Mouse (Mus musculus) spleen, adult 12 weeks (tissue): ENCODE data around the gene Ccpg1os.

Experiments used
- DNase-seq: peaks from one replicate; pipeline ENCODE4 v3.0.0; 2022; ENCODE audit warnings: low spot score

Gene Ccpg1os

DNA sequence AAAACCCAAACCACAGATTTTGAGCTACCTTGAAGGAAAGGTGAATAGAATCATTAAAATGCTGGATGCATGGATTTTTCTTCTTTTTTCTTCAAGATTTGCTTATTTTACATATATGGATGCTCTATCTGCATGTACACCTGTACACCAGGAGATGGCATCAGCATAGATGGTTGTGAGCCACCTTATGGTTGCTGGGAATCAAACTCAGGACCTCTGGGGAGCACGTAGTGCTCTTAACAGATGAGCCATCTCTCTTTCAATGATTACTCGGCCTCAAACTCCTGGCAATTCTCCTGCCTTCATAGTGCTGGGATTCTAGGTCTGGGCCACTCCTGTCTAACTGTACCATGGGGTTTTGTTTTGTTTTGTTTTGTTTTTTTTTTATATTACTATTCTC, 2.1 kb downstream of the Ccpg1os start:
- no peak for DNase-seq

- no peak for DNase-seq
These were observed 9.9 kb downstream of the Ccpg1os start for GRCm38 (mm10) chr9:72975242-72975641.

GRCm38 (mm10) chr9:72974734-72975133, 10.4 kb downstream of the Ccpg1os start:
- DNase-seq: no peak

DNA sequence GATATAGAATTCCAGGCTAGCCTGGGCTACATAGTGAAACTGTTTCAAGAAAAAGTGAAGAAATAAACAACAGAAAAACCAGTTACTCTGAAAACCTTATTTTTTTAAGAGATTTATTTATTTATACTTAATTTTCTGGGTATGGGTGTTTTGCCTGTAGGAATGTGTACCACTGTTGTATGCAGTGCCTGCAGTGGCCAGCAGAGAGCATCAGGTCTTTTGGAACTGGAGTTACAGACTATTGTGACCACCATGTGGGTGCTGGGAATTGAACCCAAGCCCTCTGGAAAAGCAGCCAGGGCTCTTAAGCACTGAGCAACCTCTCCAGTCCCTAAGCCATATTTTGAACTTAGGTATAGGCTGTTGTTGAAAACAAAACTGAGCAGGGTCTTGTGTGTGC, 12.2 kb downstream of the Ccpg1os start:
- no peak for DNase-seq

GRCm38 (mm10) chr9:72972435-72972834, 12.7 kb downstream of the Ccpg1os start:
- DNase-seq: no peak

DNA sequence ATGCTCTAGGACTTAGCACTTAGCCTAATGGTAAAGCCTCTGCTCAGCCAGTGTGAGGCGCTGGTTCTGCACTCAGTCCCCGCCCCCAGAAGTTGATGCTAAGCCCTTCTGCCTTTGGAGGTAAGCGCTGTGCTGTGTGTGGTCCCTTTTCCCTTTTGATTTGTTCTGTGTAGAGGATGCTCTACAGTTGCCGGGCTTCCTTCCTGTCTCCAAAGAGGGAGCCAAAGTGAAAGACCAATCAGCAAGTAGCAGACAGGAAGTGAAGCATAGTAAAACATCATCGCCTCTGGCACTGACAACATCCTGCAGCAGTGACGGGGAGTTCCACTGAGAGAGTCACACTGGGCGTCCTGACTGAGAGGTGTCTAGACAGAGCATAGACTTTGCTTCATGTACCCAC, 15.3 kb downstream of the Ccpg1os start:
- DNase-seq: no peak

- DNase-seq: no peak
These were observed 16.7 kb downstream of the Ccpg1os start for GRCm38 (mm10) chr9:72968349-72969061.

- DNase-seq: no peak
These were observed 23.2 kb downstream of the Ccpg1os start for GRCm38 (mm10) chr9:72961959-72962358.

- DNase-seq: no peak
These were observed 23.8 kb downstream of the Ccpg1os start for GRCm38 (mm10) chr9:72961346-72961745.

GRCm38 (mm10) chr9:72958521-72959450, 26.4 kb downstream of the Ccpg1os start, which contains the start of the genes Dyx1c1 and Gm44503:
Dyx1c1 (plus strand) TSS chr9:72958785.
Gm44503 (plus strand) TSS chr9:72958852.
- DNase-seq: peak; percentile 55

DNA sequence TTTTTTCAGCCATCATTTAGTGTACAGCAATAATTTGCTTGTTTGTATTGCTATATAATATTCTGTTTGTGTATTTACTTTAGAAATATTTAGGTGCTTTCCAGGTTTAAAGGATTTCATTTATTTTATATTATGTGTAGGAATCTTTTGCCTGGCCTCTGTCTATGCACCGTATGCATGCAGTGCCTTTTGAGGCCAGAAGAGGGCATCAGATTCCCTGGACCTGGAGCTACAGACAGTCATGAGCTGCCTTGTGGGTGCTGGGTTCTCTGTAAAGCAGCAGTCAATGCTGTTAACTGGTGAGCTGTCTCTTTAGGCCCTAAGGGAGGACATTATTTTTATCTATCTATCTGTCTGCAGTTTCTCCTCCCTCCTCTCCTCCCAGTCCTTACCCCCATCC, 29.6 kb downstream of the Ccpg1os start:
- peak; percentile 23 for DNase-seq

DNA sequence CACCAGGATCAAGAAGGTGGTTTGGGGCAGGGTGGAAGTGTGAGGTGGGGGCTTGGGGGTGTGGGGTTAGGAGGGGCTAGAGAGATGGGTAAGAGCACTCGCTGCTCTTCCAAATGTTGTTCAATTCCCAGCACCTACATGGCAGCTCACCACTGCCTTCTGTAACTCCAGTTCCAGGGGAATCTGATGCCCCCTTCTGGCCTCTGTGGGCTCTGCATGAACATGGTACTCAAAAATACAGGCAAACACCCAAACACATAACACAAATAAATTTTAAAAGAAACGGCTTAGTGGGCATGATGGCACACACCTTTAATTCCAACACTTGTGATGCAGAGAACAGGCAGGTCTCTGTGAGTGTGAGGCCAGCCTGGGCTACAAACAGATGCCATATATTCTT, 30.4 kb downstream of the Ccpg1os start:
- no peak for DNase-seq

DNA sequence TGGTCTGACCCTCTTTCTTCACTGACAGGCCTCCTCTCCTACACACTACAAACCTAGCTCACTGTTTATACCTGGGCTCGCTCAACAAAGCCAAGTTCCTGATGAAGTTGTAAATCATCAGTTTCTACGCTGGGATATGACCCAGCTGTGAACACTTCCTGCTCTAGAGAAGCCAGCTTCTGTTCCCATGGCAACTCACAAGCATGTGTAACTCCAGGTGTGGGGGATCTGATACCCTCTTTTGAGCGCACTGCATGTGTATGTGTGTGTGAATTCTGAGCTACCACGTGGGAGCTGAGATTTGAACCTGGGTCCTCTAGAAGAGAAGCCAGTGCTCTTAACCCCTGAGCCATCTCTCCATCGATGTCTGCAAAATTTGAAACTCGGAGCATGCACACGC, 35.6 kb downstream of the Ccpg1os start:
- no peak for DNase-seq

DNA sequence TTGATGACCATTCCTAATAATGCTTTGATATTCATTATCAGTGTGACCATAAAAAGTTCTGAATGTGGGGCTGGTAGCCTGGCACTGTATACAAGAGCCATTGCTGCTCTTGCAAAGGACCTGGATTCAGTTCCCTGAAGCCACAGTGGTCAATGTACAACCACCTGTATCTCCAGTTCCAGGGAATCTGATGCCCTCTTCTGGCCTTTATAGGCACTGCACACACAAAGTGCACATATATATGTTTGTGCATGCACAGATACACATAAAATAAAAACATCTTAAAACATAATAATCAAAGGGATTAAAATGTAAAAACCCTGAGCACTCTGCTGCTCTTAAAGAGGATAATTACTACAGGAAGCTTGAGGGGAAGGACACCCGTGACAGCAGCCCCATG, 38.2 kb downstream of the Ccpg1os start:
- no peak for DNase-seq

- no peak for DNase-seq
These were observed 40.9 kb downstream of the Ccpg1os start for GRCm38 (mm10) chr9:72944286-72944685.

- no peak for DNase-seq
These were observed 41.8 kb downstream of the Ccpg1os start for GRCm38 (mm10) chr9:72943424-72943823.

DNA sequence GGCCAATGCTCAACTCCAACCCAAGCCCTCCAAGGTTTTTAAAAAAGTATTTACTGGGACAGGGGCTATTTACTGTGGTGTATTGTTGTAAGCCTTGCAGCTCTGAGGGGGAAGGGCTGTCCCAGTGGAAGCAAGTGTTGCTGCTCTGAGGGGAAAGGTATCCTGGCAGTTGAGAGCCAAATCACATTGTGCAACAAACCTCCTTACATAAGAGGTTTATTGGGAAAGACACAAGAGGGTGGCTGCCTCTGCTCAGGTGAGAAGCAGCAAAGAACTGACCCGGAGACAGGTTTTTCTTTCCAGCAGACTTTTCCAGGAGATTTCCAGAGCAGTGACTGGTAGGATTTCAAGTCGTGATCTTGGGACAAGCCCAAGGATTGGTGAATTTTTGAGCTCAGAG, 48.9 kb downstream of the Ccpg1os start:
- no peak for DNase-seq

DNA sequence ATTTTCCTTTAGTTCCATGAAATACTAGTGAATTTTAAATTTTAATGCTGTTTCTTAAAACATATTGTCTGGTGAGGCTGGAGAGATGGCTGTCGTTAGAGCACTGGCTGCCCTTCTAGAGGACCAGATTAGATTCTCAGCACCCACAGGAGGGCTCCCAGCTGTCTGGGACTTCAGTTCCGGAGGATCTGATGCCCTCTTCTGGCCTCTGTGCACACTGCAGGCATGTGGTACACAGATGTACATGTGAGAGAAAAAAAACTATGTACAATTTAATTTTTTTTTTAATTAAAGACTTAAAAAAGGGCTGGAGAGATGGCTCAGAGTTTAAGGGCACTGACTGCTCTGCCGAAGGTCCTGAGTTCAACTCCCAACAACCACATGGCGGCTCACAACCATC, 49.9 kb downstream of the Ccpg1os start:
- no peak for DNase-seq

DNA sequence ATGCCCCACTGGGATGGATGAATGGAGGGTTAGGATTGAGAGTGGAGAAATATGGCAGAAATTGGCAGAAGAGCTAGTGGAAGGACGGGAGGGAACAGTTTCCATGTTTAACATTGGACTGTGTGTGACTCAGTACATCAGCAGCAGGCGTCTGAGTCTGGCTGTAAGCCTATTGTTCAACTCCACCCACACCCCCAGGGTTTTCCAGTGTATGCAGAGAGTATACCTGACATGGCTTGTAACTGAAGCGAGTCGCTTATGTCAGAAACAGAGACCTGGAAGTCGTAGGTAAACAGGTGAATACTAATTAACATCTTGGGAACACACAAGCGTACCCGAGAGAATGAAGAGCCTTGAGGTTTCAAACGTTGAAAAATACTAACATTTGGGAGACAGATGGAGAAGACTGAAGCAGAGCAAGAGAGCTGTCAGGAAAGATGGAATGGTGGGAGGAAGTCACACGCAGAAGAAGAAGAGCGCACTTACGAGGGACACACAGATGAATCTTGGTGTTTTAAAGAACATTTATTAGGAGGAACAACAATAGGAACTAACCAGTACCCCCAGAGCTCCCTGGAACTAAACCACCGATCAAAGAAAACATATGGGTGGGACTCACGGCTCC, 53.9 kb downstream of the Ccpg1os start:
- no peak for DNase-seq
